ENCODE assay signal across 8 mouse cellular contexts in genomic region chr13:41248751-41249520, GRCm38 (mm10). TPM values are rescaled to one million over a fixed set of nuclear protein-coding genes. Genes with fewer than 3 reads are reported as not detected.
DNase-seq lines count a peak whose midpoint lies in the region; ATAC-seq and TF ChIP-seq lines count a peak whose summit lies in the region.

No protein-coding gene starts in this region.

- no peak for TF ChIP-seq POLR2A in embryonic fibroblast, embryonic 13.5 days (IDR thresholded peaks at IDR 0.05; ENCODE audit: low read depth, low read length)

- peaks cover 12% of the 10 kb centered on the region for H3K4me1 ChIP-seq in heart, embryonic 15.5 days (replicated peaks)
- peaks cover 2 to 3% of the 10 kb centered on the region in 2 experiments; a peak in 2 of 4 replicates for H3K4me1 ChIP-seq in ES-E14 (ENCODE audit: control insufficient read depth in 2 of 2, insufficient read depth in 2 of 2, low read length in 2 of 2, poor library complexity in 1 of 2)
- H3K4me1 ChIP-seq in embryonic fibroblast, embryonic 13.5 days (ENCODE audit: control insufficient read depth, insufficient read depth, low read length) = no peaks in the 10 kb centered on the region
- H3K4me1 ChIP-seq in intestine, embryonic 16.5 days (ENCODE audit: control insufficient read depth, insufficient read depth, low read length) = peaks cover 11% of the 10 kb centered on the region; the same call in 1 of the 2 replicates
- peaks cover 37% of the 10 kb centered on the region for H3K4me1 ChIP-seq in megakaryocyte, embryonic 14.5 days

- in situ Hi-C loops in ES-E14 (cut with MboI; ENCODE audit: low sequenced_read_pairs in 2 of 2, unreplicated experiment in 2 of 2) = loop anchor here in 1 of 2 experiments (25.0 kb wide), 2 partner anchors 162 to 412 kb away; partner anchors contain the start of gene Mak

- H3K4me2 ChIP-seq in heart, embryonic 15.5 days = peak overlapping the region; percentile 84
- peak overlapping the region; percentile 66 for H3K4me2 ChIP-seq in intestine, embryonic 16.5 days (ENCODE audit: low read depth, low read length)

- 38% methylated on average over 12 of the region's 12 CpGs for WGBS in heart, embryonic 15.5 days
- 45% methylated on average over 12 of the region's 12 CpGs for WGBS in intestine, embryonic 16.5 days

- H3K27ac ChIP-seq in heart, embryonic 15.5 days = peak overlapping the region; percentile 93
- H3K27ac ChIP-seq in ES-E14 (ENCODE audit: insufficient read depth, low read depth, low read length, poor library complexity, severe bottlenecking) = no peak overlapping the region
- no peak overlapping the region for H3K27ac ChIP-seq in embryonic fibroblast, embryonic 13.5 days (ENCODE audit: insufficient read depth, low read length)
- H3K27ac ChIP-seq in intestine, embryonic 16.5 days (ENCODE audit: low read length) = peak overlapping the region; percentile 77

- H3K9ac ChIP-seq in heart, embryonic 15.5 days = peak overlapping the region; percentile 59
- peak overlapping the region; percentile 66 for H3K9ac ChIP-seq in ES-E14 (ENCODE audit: insufficient read depth, low read depth, low read length, poor library complexity, severe bottlenecking)
- peak overlapping the region; percentile 71 for H3K9ac ChIP-seq in intestine, embryonic 16.5 days (ENCODE audit: low read depth, low read length)

- peak overlapping the region; percentile 91 for H3K4me3 ChIP-seq in heart, embryonic 15.5 days
- H3K4me3 ChIP-seq in ES-E14 (ENCODE audit: insufficient read depth in 1 of 2, low read depth in 1 of 2, low read length in 2 of 2, poor library complexity in 1 of 2, severe bottlenecking in 1 of 2) = peak overlapping the region; percentile 63 to 87
- peak overlapping the region; percentile 59 for H3K4me3 ChIP-seq in embryonic fibroblast, embryonic 13.5 days (ENCODE audit: insufficient read depth, low read length)
- H3K4me3 ChIP-seq in intestine, embryonic 16.5 days (ENCODE audit: low read length) = peak overlapping the region; percentile 87
- peak overlapping the region; percentile 100 for H3K4me3 ChIP-seq in megakaryocyte, embryonic 14.5 days (replicated peaks)

- no peak for DNase-seq in heart, adult 18-20 months
- DNase-seq in ES-E14 (ENCODE audit: low read depth, low spot score) = no peak
- DNase-seq in thymus, postnatal 14 days = peak; percentile 81
- no peak for DNase-seq in ovary, postnatal 14 days (ENCODE audit: low spot score)

- no peaks in the 10 kb centered on the region for H3K36me3 ChIP-seq in heart, embryonic 15.5 days
- no peaks in the 10 kb centered on the region for H3K36me3 ChIP-seq in ES-E14 (ENCODE audit: control insufficient read depth, insufficient read depth, low read length, poor library complexity, severe bottlenecking)
- H3K36me3 ChIP-seq in intestine, embryonic 16.5 days (ENCODE audit: control insufficient read depth, insufficient read depth, low read length) = no peaks in the 10 kb centered on the region
- no peaks in the 10 kb centered on the region for H3K36me3 ChIP-seq in megakaryocyte, embryonic 14.5 days (replicated peaks; ENCODE audit: low read length)

- H3K27me3 ChIP-seq in heart, embryonic 15.5 days = no peaks in the 10 kb centered on the region
- no peaks in the 10 kb centered on the region for H3K27me3 ChIP-seq in intestine, embryonic 16.5 days (replicated peaks; ENCODE audit: control insufficient read depth, insufficient read depth, low read length)
- no peaks in the 10 kb centered on the region for H3K27me3 ChIP-seq in megakaryocyte, embryonic 14.5 days (replicated peaks)

- no peak for ATAC-seq in heart, embryonic 15.5 days (replicated peaks; ENCODE audit: insufficient number of reproducible peaks, insufficient read depth, low FRiP score, low read depth)
- peak; percentile 34 for ATAC-seq in intestine, embryonic 16.5 days

- TF ChIP-seq CTCF in embryonic fibroblast, embryonic 13.5 days (IDR thresholded peaks at IDR 0.05; ENCODE audit: borderline replicate concordance, insufficient read depth, low read length) = no peak

- no peaks in the 10 kb centered on the region for H3K9me3 ChIP-seq in heart, embryonic 15.5 days (replicated peaks)
- H3K9me3 ChIP-seq in ES-E14 (ENCODE audit: control insufficient read depth, insufficient read depth, low read depth, low read length) = no peaks in the 10 kb centered on the region
- H3K9me3 ChIP-seq in intestine, embryonic 16.5 days (ENCODE audit: control insufficient read depth, low read length) = no peaks in the 10 kb centered on the region
- no peaks in the 10 kb centered on the region for H3K9me3 ChIP-seq in megakaryocyte, embryonic 14.5 days

TF ChIP-seq in ES-E14, 5 proteins besides CTCF, POLR2A, EP300 and RAD21:
- TF ChIP-seq HCFC1 (IDR thresholded peaks at IDR 0.05; ENCODE audit: borderline replicate concordance, insufficient read depth, low read length) (no peak), ZNF384 (IDR thresholded peaks at IDR 0.05; ENCODE audit: low read depth, low read length) (no peak), ZC3H11A (IDR thresholded peaks at IDR 0.05; ENCODE audit: borderline replicate concordance, low read depth, low read length) (no peak), CHD2 (IDR thresholded peaks at IDR 0.05; ENCODE audit: low read depth, low read length) (no peak), MAFK (IDR thresholded peaks at IDR 0.05; ENCODE audit: insufficient read depth, low read depth, low read length) (no peak)

RNA-seq across cellular contexts. Expression of gene Smim13, which starts 0.7 kb away (rescaled TPM):
- 9.6 and 10.8 TPM in 2 replicates for polyA plus RNA-seq in heart, embryonic 15.5 days (2015; fragmentation: Nextera tagmentation; extraction: Ambion mirVana)
- total RNA-seq in heart, adult 18-20 months (2021) = 10 to 100 TPM; 24.7 to 27.5 TPM
- 5.5 and 7.4 TPM in 2 replicates for total RNA-seq in ES-E14 (2012; rRNA removed)
- polyA plus RNA-seq in embryonic fibroblast, embryonic 13.5 days (2011; ENCODE audit: insufficient read length, low read depth, missing spikeins) = 21.5 and 28.8 TPM in 2 replicates
- polyA plus RNA-seq in intestine, embryonic 16.5 days (2015; fragmentation: Nextera tagmentation; extraction: Ambion mirVana) = 8.5 and 8.7 TPM in 2 replicates
- 0.67 and 4.8 TPM in 2 replicates for polyA plus RNA-seq in megakaryocyte, embryonic 14.5 days (2012; ENCODE audit: insufficient read depth, low replicate concordance)

RNA-seq across cellular contexts. Expression of gene Gm17364, which starts 24.8 kb away (rescaled TPM):
- polyA plus RNA-seq in heart, embryonic 15.5 days (2015; fragmentation: Nextera tagmentation; extraction: Ambion mirVana) = not detected in 2 replicates
- not detected for total RNA-seq in heart, adult 18-20 months (2021)
- total RNA-seq in ES-E14 (2012; rRNA removed) = not detected in 2 replicates
- polyA plus RNA-seq in embryonic fibroblast, embryonic 13.5 days (2011; ENCODE audit: insufficient read length, low read depth, missing spikeins) = not detected in 2 replicates
- not detected in 2 replicates for polyA plus RNA-seq in intestine, embryonic 16.5 days (2015; fragmentation: Nextera tagmentation; extraction: Ambion mirVana)
- polyA plus RNA-seq in megakaryocyte, embryonic 14.5 days (2012; ENCODE audit: insufficient read depth, low replicate concordance) = not detected in 2 replicates

RNA-seq across cellular contexts. Expression of gene Elovl2, which starts 28.7 kb away (rescaled TPM):
- 0.59 and 1.3 TPM in 2 replicates for polyA plus RNA-seq in heart, embryonic 15.5 days (2015; fragmentation: Nextera tagmentation; extraction: Ambion mirVana)
- total RNA-seq in heart, adult 18-20 months (2021) = under 1 TPM; 0.13 to 0.17 TPM
- 3.7 and 5.7 TPM in 2 replicates for total RNA-seq in ES-E14 (2012; rRNA removed)
- polyA plus RNA-seq in embryonic fibroblast, embryonic 13.5 days (2011; ENCODE audit: insufficient read length, low read depth, missing spikeins) = 0.14 TPM in 1 of 2 replicates, not detected in the other
- 5.7 and 6.3 TPM in 2 replicates for polyA plus RNA-seq in intestine, embryonic 16.5 days (2015; fragmentation: Nextera tagmentation; extraction: Ambion mirVana)
- not detected in 2 replicates for polyA plus RNA-seq in megakaryocyte, embryonic 14.5 days (2012; ENCODE audit: insufficient read depth, low replicate concordance)

Comparison
In these comparisons a context has a peak if more than half of its experiments do, and no peak if none do; other contexts are left out.
1. H3K27ac ChIP-seq: peak in heart, embryonic 15.5 days (single experiment) and intestine, embryonic 16.5 days (single experiment); none in ES-E14 (single experiment) and embryonic fibroblast, embryonic 13.5 days (single experiment).
2. Peak in every context shown above with its lines, with median percentiles within 50 percentile points of each other: H3K4me3 ChIP-seq and H3K9ac ChIP-seq.